Mouse (Mus musculus) layer of hippocampus, adult 9-11 months (tissue): Measurements from ENCODE around the gene Apol8.
A peak's percentile ranks its signal among the peaks of the same experiment; 100 is the strongest.

Experiments
- DNase-seq: peaks from one replicate; pipeline ENCODE4 v3.0.0; 2022

The Apol8 gene

DNA sequence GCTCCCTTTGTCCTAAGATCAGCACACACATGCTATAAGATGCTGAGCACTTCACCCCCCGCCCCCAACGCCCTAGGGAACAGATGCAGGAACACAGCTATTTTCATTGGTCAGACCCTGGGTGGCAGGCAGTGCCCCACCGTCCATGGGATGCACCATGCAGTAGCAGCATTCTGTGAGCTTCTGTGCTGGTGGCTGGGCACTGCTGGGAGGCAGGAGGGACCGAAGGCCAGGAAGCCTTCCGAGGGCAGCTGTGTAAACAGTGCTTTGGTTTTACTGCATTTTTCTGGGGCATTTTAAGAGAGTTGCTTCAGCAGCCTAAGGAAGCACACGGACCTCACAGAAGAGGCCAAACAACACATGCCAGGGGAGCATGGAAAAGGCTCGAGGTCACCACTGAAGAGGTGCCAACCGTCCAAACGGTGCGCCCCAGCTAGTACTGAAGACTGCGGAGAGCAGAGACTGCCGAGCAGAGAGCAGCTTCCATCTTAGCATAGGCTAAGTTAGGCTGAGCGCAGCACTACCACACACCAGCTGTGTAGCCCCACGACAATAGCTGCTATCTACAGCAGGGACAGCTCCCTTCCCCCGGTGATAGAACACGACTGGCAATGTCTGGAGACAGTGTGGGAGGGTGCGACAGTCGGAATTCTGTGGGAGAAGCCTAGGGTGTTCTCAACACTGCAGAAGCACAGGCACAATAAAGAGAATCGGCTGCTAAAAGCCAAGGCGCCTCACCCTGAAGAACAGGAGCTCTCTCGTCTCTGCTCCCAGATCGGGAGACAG lies 27.4 kb upstream of the Apol8 start:
- peak; percentile 87 for DNase-seq

DNA sequence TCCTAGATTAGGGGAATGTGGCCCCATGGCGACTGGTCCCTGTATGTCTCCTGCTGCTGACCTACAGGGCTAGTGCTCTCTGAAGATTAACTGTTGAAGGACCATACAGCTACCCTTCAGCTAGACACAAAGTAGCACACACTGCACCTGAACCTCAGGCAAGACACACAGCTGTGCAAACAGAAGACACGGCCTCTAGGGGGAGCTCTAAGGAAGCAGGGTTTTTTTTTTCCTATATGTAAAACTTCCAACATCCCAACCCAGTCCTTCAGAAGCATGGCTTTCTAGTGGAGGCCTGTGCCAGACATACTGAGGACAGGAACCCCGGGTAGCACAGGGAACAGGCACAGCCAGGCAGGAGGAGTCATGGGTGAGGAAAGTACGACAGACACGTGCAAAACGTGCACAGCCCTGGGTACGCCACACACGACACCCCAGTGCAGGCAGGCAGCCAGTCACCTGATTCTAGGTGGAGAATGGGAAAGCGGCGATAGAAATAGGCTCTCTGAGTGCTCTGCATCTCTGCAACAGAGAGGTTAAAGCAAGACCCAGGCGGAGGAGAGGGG lies 25.7 kb upstream of the Apol8 start:
- DNase-seq: no peak

DNA sequence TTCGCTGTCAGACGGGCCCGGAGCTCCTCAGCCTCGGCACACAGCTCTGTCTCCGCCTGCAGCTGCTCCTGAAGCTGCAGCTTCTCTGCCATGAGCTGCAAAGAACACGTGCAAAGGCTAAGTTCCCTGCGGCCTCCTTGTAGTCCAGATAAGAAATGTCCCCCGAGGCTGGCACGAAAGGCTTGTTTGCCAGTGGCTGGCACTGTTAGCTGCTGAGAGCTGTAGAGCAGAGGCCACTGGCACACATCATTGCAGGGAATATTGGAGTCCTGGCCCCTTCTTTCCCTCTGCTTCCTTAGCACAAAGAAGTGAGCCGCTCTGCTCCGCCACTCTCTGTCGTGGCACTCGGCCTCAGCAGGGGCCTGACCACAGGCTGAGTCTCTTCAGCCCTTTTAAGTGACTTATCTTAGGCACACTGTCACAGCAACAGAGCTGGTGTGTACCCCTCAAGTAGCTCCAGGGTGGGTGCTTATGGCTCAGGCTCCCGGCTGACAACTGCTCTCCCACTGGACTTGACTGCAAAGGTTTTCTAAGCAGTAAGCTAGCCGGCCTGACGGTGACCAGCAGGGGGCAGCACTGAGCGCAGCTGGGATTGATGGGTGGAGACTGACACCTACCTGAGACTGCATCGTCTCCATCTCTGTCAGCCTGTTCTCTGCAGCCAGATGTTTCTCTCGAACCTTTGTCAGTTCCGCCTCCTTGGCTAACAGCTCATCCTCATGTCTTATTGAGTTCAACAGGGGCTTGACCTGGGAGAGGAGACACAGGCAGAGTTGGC lies 18.6 kb upstream of the Apol8 start:
- DNase-seq: no peak

DNA sequence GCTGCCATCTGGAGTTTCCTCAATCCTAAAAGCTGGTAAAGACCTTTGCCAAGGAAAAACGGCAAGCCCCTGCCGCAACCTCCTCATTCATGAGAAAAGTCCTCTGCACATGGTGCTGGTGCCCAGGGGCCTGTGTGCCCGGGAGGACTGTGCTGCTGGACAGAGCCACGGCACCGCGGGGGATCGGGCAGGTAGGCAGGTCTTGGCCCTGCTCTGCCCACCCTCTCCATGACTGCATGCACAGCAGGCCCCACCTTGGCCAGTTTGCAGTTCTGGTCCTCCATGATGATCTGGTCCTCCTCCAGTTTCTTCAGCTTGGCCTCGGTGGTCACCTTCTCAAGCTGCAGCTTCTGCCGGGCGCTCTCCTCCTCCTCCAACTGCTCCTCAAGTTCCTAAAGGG lies 17.5 kb upstream of the Apol8 start:
- no peak for DNase-seq

DNA sequence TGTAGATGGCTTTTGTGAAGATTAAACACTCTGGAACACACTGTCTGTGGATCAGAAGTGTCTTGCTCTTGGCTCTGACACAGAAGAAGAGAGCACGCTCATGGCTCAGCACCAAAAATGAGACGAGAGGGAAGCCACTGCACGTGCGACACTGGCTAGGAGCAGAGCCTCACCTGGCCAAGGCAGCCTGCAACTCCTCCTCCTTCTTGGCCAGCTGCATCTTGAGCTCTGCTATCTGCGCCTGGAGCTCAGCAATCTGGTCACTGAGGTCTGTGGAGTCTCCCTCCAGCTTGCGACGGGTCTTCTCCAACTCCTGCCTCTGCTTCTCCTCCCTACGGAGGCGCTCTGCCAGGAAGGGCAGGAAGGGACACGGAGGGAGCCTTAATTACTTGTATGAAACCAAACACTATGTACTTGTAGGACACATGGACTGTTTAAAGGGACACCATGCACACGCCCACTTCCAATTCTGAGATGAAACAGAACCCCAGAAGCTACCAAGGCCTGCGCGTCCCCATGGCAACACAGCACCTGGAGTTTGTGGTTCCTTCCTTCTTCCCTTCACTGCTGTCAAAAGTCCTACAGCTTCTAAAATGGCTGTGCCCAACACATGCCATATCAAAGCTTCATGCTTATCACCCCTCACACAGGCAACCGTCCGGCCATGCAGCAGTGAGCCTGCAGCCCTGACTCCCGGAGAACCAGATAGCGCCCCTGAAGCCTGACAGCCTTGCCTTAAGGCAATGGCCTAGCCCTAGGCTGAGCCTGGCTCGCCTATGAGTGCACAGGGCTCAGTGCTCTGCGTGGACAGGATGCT lies 16.5 kb upstream of the Apol8 start:
- DNase-seq: peak; percentile 60

DNA sequence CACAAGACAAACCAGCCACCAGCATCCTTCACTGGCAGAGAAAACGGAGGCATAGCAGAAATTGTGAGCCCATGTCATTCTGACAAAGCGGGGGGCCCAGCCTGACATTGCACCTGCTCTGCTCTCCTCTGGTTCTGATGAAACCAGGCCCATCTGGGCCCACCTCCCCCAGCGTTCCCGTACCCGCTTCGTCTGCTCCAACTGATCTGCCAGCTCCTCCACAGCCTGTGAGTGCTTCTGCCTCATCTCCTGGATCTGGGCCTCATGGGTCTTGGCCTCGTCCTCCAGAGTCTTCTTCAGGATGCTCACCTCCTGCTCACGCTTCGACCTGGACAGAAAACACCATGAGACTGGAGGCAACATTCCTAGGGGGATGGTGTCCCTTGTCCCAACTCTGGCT lies 14.1 kb upstream of the Apol8 start:
- DNase-seq: peak; percentile 76

DNA sequence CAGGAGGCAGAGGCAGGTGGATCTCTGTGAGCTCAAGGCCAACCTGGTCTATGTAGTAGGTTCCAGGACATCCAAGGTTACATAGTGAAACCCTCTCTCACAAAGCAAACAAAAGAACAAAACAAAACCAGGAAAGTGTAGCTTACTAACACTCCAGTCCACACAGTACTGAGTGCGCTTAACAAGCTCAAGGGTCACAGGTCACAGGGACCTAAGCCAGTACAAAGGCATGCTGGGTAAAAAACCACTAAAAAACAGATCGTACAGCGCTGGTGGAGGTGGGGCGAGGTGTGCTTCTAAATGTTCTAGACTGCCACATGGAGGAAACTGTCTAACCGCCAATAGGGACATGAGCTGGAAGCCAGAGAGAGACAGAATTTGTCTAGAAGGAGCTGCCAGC lies 13.5 kb upstream of the Apol8 start:
- DNase-seq: no peak

DNA sequence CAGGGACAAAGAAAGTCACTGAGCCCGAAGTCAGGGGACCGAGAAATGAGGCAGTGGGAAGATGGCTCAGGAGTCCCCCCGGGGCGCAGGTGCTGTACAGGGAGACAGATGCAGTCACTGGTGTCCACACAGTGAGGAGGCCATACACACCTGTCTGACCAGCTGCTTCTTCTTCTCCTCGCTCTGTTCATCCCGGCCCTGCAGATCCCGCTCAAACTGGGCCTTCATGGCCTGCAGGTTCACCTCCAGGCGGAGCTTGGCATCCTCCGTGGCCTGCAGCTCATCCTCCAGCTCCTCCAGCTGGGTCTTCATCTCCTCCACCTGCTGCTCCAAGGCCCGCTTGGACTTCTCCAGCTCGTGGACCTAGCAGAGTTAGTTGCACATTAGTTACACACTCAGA lies 10.2 kb upstream of the Apol8 start:
- no peak for DNase-seq

DNA sequence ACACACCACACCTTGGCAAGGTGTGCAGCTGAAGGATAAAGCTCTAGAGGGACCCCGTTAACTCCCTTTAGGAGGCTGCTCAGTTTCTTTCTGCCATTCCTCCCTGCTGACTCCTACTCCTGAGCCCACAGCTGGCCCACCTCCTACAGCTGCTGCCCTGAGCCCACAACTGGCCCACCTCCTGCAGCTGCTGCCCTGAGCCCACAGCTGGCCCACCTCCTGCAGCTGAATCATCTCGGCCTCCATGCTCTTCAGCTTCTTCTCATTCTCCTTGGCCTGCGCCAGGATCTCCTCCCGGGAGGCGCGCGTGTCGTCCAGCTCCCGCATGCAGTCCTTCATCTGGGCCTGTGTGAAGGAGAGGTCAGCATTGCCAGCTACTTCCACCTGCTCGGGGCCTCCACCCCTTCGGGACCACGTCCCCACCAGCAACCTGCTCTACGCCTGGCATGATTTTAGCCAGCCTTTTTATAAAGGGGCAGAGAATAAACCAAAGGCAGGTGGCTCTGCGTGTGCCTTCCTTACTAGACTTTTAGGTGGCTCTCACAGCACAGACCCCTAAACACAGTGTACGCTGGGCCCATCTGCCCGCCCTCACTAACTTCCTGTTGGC lies 8.8 kb upstream of the Apol8 start:
- DNase-seq: no peak

DNA sequence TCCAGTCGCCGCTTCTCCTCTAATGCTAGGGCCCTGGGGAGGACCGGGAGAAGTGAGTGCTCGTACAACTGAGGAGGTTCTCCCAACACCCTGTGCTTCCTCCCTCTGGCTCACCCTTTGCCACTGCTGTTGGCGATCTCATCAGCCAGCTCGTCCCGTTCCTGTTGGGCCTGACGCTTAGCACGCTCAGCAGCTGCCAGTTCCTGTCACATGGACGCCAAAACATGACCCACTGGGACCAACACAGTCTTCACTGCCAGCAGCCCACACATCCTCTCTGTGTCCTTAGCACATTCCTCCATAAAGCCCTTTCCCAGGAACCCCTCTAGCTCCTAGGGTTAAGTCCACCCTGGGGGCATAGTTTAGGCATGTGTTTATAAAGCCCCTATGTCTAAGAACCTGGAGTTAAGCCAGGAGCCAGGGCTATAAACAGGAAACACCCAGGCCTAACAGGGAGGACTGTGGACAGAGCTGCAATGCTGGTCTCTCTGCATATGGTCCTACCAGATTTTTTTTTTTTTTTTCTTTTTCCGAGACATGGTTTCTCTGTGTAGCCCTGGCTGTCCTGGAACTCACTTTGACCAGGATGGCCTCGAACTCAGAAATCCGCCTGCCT lies 7.7 kb upstream of the Apol8 start:
- DNase-seq: no peak

DNA sequence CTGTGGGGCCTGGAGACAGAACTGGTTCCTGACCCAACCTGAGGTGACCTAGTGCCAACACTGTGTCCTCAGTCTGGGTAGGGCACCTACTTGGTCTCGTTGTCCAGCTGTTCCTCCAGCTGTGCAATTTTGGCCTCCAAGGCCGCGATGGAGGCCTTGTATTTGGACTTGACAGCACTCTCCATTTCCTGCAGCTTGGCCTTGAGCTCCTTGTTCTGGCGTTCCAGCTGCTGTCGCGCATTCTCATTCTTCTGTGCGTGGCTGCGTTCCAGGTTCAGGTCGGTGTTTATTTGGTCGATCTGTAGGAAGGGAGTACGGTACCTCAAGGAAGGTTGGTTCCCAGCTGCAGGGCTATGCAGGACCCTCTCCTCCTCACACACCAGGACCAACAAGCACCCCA lies 6.9 kb upstream of the Apol8 start:
- DNase-seq: no peak

DNA sequence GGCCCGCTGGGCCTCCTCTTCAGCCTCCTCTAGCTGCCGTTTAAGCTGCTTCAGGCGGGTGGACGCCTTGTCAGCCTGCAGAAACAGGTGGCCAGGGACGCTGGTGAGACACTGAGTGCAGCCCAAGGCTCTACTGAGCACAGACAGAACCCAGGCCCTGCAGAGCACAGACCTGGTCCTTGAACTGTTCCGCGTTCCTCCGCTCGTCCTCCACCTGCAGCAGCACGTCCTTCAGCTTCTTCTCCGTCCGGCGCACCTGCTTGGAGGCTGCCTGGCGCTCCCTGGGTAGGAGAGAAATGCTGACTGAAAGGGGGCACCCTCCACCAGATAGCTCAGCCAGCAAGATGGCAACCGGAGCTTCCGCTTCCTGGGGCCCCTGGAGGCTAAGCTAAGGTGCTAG lies 6.2 kb upstream of the Apol8 start:
- no peak for DNase-seq

DNA sequence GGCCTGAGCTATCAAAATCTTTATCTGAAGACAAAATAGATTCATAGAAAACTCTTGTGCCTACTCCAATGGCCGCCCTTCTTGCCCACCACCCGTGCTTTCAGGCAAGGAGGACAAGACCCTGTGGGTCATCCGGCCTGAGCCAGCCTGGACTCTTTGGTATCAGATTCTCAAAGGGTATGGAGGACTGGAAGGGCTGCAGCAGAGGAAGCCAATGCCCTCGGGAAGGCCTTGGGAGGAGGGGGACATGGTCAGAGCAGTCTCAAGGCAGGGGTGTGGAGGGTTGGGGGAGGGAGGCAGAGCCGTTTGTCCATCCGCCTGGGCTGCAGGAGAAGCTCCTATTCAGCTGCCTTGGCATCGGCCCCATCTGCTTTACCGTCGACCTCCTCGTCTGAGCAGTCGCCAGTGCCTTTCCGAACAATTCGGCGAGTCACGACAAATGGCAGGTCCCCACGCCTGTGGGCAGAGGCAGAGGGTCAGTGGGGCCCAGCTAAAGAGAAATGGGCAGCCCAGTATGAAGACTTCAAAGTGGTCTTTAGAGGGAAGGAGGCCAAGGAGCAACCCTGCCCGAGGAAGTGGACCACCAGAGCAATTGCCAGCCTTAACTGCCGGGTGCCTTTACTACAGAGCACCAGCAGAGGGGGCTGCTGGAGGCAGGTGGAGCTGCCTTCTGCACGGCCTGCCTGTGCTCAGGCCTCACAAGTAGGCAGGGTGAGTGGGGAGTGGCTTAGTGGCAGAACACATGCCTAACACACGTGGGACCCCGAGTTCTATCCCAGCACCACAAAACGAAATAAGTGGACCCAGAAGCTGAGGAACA lies 5.0 kb upstream of the Apol8 start:
- DNase-seq: no peak

DNA sequence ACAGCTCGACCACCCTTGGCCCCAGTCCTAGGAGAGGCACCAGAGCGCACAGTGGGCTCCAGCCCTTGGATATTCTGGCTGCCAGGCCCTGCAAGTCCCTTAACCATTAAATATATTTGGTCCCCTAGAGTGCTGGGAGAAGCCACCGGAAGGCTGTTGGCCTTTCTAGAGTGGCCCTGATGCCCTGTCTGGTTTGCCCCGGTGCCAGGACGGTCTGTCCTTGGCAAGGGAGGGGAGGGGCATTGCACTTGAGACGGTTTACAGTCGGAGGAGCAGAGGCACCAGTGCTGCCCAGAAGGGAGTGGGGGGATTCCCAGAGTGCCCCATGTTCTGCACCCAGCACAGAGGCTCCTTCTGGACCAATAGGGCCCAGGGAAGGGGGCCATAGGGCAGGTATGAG lies 4.3 kb upstream of the Apol8 start:
- no peak for DNase-seq

DNA sequence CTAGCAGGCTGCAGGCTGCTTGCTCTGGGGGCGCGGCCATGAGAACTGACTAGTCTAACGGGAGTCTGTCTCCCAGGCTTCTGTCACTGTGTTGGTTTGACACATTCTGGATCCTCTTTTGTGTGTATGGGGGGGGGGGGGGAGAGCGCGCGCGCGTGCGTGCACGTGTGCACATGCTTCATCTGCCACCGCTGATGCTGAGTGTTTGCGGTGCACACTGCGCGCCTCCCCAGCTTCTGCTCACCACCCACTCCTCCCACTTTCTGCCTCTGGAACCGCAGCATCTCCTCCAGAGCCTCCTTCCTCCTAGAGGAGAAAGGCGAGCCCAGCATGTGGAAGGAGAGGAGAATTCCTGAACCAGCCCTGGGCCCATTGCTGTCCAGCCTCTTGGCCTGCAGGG lies 3.2 kb upstream of the Apol8 start:
- no peak for DNase-seq

DNA sequence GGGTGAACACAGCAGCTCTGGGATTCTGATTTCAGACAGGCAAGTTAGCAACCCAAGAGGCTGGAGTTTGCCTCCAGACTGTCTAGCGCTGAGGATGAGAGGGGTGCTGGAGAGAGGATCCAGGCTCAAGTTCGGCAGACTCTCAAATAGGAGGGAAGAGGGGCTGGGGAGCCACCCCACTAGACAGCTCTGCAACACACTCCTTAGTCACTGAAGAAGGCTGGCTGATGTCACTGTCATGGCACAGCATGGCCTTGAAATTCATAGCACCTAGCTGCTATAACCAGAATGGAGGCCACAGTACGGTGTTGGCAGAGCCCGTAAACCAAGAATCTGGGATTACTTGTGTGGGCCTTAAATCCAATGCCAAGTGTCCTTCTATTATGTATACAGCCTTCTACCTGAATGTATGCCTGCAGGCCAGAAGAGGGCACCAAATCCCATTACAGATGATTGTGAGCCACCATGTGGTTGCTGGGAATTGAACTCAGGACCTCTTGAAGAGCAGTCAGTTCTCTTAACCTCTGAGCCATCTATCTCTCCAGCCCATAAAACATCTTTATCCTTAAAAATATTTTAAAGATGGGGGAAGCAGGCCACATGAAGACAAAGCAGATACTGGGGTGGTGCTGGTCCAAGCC lies 903 bp upstream of the Apol8 start:
- no peak for DNase-seq

DNA sequence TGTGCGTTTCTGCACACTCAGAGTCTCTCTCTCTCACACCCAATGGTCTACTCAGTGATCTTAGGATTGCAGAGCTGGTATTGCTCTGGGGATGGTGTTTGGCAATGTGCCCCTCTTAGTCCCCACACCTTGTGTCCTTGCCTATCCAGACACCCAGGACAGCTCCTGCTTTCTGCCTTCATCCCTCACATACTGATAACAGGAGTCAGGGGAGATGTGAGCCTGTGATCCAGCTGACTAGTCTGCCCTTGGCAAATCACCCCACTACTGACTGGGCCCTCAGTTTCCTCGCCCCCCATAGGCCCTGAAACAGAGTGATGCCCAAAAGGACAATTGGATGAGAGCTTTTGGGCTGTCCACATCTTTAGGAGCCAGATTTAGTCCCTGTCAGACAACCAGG lies 722 bp downstream of the Apol8 start:
- no peak for DNase-seq

DNA sequence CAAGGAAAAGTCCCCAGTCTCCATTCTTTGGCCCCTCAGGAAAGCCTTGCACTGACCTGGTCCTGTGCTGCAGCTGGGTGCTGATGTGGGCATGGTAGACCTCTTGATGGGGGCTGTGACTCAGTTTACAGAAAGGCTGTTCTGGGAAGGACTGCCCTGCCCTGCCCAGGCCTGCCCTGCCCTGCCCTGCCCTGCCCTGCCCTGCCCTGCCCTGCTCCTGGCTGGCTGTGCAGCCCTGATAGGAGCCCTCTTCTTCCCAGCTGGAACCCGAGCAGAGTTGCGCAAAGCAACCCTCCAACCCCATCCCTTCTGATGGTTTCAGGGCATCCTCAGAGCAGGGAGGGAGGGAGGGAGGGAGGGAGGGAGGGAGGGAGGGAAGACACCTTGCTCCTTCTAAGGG lies 1.7 kb downstream of the Apol8 start:
- no peak for DNase-seq

DNA sequence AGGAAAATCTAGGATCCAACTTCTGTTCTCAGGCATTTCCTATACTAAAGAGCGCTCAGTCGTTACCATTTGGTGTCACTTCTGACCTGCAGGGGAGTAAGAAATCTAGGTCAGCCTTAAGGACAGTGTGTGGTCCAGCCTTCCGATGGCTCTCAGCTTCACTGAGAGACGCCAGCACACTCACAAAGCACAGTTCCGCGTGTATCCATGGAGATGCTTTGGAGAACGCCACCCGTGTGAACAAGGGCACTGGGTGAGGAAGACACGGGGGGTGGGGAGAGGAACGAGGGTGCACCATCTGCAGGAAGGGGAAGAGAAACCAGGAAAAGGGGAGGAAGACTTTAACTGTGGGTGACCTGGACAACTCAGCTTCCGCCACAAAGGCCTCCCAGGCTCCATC lies 4.4 kb downstream of the Apol8 start:
- no peak for DNase-seq

DNA sequence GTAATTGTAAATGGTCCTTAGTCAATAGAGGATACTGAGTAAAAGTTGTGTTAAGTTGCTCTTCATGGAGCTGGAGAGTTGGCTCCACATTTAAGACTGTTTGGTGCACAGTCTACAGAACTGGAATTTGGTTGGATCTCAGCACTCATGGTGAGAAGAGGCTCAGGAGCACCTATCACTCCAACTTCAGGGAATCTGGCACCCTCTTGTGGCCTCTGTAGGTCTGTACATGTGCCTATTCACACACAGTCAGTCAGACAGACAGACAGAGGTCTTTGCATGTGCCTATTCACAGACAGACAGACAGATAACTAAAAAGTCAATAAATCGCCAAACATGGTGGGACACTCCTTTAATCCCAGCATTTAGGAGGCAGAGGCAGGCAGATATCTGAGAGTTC lies 6.3 kb downstream of the Apol8 start:
- no peak for DNase-seq

DNA sequence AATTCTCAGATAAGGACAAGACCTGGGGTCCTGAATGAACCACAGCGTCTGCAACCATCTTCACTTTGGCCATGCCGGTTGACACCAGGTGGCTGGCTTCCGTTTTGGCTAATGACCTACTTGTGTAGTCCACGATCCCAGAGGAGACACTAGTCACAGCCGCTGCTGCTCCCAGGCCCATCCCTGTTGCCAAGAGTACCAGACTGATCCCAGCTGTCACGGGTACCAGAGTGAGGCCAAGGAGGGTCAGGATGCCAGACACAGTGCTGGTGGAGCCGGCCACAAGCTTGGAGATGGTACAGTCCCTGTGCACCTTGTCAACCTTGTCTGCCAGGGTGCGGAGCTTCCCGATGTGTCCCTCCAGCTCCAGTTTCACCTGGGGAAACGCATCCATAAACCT lies 7.1 kb downstream of the Apol8 start:
- DNase-seq: no peak
